ENCODE assay signal across 8 mouse cellular contexts in the genomic region with DNA sequence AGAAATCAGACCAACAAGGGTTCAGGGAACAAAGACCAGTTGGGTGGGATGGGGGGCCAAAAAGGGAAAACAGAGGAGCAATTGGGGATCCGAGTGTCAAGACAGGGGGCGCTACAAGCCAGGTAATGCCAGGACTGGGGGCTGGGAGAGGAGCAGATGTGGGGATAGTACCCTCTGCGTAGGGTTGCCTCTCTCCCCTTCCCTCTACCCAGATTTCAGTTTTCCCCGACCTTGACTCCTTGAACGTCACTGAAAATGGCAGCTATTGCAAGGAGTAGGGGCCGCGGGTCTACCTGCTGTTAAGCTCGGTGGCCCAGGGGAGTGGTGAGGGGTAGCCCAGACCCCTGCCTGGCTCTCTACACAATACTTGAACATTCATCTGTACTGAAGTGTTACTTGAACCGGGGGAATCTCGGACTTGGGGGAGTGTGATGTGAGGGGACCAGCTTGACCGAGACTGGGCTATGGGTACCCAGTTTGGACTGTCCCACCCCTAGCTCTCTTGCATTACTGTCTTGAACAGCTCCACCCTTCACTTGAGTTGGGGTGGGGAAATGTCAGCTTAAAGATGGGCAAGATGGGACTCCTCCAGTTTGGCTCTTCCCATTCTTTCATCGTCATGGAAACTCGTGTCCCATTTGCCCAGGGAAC. TPM values are rescaled to one million over a fixed set of nuclear protein-coding genes. Genes with fewer than 3 reads are reported as not detected.
DNase-seq lines count a peak whose midpoint lies in the region; ATAC-seq and TF ChIP-seq lines count a peak whose summit lies in the region.

No protein-coding gene starts in this region.

- no peak overlapping the region for H3K4me3 ChIP-seq in heart, adult 2 months
- peak overlapping the region; percentile 89 for H3K4me3 ChIP-seq in testis, adult 2 months (ENCODE audit: control insufficient read depth, low read depth, low read length)
- no peak overlapping the region for H3K4me3 ChIP-seq in hindbrain, postnatal 0 days (ENCODE audit: low read length)
- H3K4me3 ChIP-seq in midbrain, embryonic 14.5 days (replicated peaks; ENCODE audit: low read depth, low read length): no peak overlapping the region

- TF ChIP-seq POLR2A in heart, adult 2 months (IDR thresholded peaks at IDR 0.05; ENCODE audit: insufficient read depth, low read depth, low read length): no peak
- TF ChIP-seq POLR2A in testis, adult 2 months (IDR thresholded peaks at IDR 0.05; ENCODE audit: control insufficient read depth, low read depth, low read length): peak; percentile 6; the same call in 1 of the 2 replicates

- H3K79me2 ChIP-seq in heart, adult 2 months (replicated peaks; ENCODE audit: control insufficient read depth, insufficient read depth, low read length): no peaks in the 10 kb centered on the region

- no peak overlapping the region for H3K9ac ChIP-seq in heart, adult 2 months (ENCODE audit: low read depth, low read length)
- no peak overlapping the region for H3K9ac ChIP-seq in hindbrain, postnatal 0 days (replicated peaks; ENCODE audit: low read length)
- H3K9ac ChIP-seq in midbrain, embryonic 14.5 days (replicated peaks; ENCODE audit: low read length): no peak overlapping the region

- H3K36me3 ChIP-seq in heart, adult 2 months (ENCODE audit: control insufficient read depth, insufficient read depth, low read length): no peaks in the 10 kb centered on the region
- H3K36me3 ChIP-seq in testis, adult 2 months (ENCODE audit: control insufficient read depth, insufficient read depth, low read length): no peaks in the 10 kb centered on the region
- H3K36me3 ChIP-seq in hindbrain, postnatal 0 days (ENCODE audit: insufficient read depth, low read length): peaks cover 35% of the 10 kb centered on the region; the same call in 1 of the 2 replicates
- peaks cover 51% of the 10 kb centered on the region for H3K36me3 ChIP-seq in midbrain, embryonic 14.5 days (ENCODE audit: control insufficient read depth, insufficient read depth, low read length)

- H3K4me2 ChIP-seq in hindbrain, postnatal 0 days (ENCODE audit: low read depth, low read length): 0 out of 2 replicates have a peak overlapping the region, but pooled peaks have one; percentile 30
- H3K4me2 ChIP-seq in midbrain, embryonic 14.5 days (ENCODE audit: low read length): peak overlapping the region; percentile 64; the same call in 1 of the 2 replicates

- no peak for ATAC-seq in hindbrain, postnatal 0 days
- no peak for ATAC-seq in midbrain, embryonic 14.5 days (ENCODE audit: low FRiP score, low TSS enrichment)

- H3K9me3 ChIP-seq in hindbrain, postnatal 0 days (ENCODE audit: low read length): no peaks in the 10 kb centered on the region
- no peaks in the 10 kb centered on the region for H3K9me3 ChIP-seq in midbrain, embryonic 14.5 days (ENCODE audit: control insufficient read depth, low read length)

- TF ChIP-seq EP300 in heart, adult 2 months (IDR thresholded peaks at IDR 0.05; ENCODE audit: insufficient read depth, low read depth, low read length): no peak

- H3K27me3 ChIP-seq in heart, adult 2 months (ENCODE audit: control insufficient read depth, insufficient read depth, low read length): no peaks in the 10 kb centered on the region
- no peaks in the 10 kb centered on the region for H3K27me3 ChIP-seq in testis, adult 2 months (ENCODE audit: control insufficient read depth, insufficient read depth, low read length)
- H3K27me3 ChIP-seq in hindbrain, postnatal 0 days (ENCODE audit: insufficient read depth, low read length): no peaks in the 10 kb centered on the region
- H3K27me3 ChIP-seq in midbrain, embryonic 14.5 days (ENCODE audit: control insufficient read depth, insufficient read depth, low read length): no peaks in the 10 kb centered on the region

- intact Hi-C loops in heart, adult 2 months (cut with DNase I): loop anchor here (5.0 to 10.0 kb wide), 2 partner anchors 181 to 254 kb away; a partner anchor contains a TSS
- intact Hi-C loops in heart, postnatal 25 days (cut with DNase I): no loop called here

- peaks cover 4% of the 10 kb centered on the region; the same call in 1 of the 2 replicates for H3K4me1 ChIP-seq in heart, adult 2 months (ENCODE audit: control insufficient read depth, insufficient read depth, low read length)
- peaks cover 33% of the 10 kb centered on the region for H3K4me1 ChIP-seq in testis, adult 2 months (ENCODE audit: control insufficient read depth, insufficient read depth, low read length)
- peaks cover 6% of the 10 kb centered on the region for H3K4me1 ChIP-seq in hindbrain, postnatal 0 days (ENCODE audit: insufficient read depth, low read length)
- H3K4me1 ChIP-seq in midbrain, embryonic 14.5 days (ENCODE audit: control insufficient read depth, insufficient read depth, low read length): peaks cover 23% of the 10 kb centered on the region

- TF ChIP-seq CTCF in heart, adult 2 months (IDR thresholded peaks at IDR 0.05): peak; percentile 23
- no peak for TF ChIP-seq CTCF in testis, adult 2 months (IDR thresholded peaks at IDR 0.05; ENCODE audit: control insufficient read depth, insufficient read depth, insufficient replicate concordance, low read depth, low read length)
- no peak for TF ChIP-seq CTCF in hindbrain, postnatal 0 days (IDR thresholded peaks at IDR 0.05; ENCODE audit: low read depth)

- H3K27ac ChIP-seq in heart, adult 2 months: peak overlapping the region; percentile 38; the same call in 1 of the 2 replicates
- H3K27ac ChIP-seq in testis, adult 2 months (ENCODE audit: control insufficient read depth, insufficient read depth, low read depth, low read length): peak overlapping the region; percentile 98
- peak overlapping the region; percentile 58 for H3K27ac ChIP-seq in hindbrain, postnatal 0 days
- H3K27ac ChIP-seq in midbrain, embryonic 14.5 days (replicated peaks; ENCODE audit: low read depth, low read length): 0 out of 2 replicates have a peak overlapping the region, but pooled peaks have one; percentile 49

- DNase-seq in heart, adult 2 months: no peak
- no peak for DNase-seq in heart, postnatal 25 days (ENCODE audit: low spot score)
- no peak for DNase-seq in testis, postnatal 10 days (ENCODE audit: low spot score)
- DNase-seq in hindbrain, postnatal 0 days (ENCODE audit: low spot score): no peak
- DNase-seq in midbrain, embryonic 14.5 days: no peak
- no peak for DNase-seq in urinary bladder, postnatal 10 days (ENCODE audit: low spot score)
- no peak for DNase-seq in yolk sac, embryonic 10.5 days (ENCODE audit: low spot score)

- WGBS in heart, adult 2 months: 66% methylated on average over 13 of the region's 13 CpGs
- 54% methylated on average over 13 of the region's 13 CpGs for WGBS in hindbrain, postnatal 0 days
- WGBS in midbrain, embryonic 14.5 days: 50% methylated on average over 13 of the region's 13 CpGs

RNA-seq across cellular contexts. Expression of a gene that starts 1.1 kb away (rescaled TPM):
- total RNA-seq in heart, adult 2 months (2021): 10 to 100 TPM; 21.9 to 23.5 TPM
- polyA plus RNA-seq in heart, adult 2 months (2012; rRNA removed): 27.5 and 31.7 TPM in 2 replicates
- 10 to 100 TPM; 16.5 to 19.4 TPM for total RNA-seq in heart, postnatal 25 days (2021)
- polyA plus RNA-seq in testis, adult 2 months (2012; rRNA removed): 13.8 and 13.9 TPM in 2 replicates
- 20.0 and 35.8 TPM in 2 replicates for total RNA-seq in hindbrain, postnatal 0 days (2014; rRNA removed)
- 10.8 and 11.3 TPM in 2 replicates for polyA plus RNA-seq in hindbrain, postnatal 0 days (2015; fragmentation: Nextera tagmentation; extraction: Ambion mirVana)
- 2.9 and 3.4 TPM in 2 replicates for polyA plus RNA-seq in midbrain, embryonic 14.5 days (2014; fragmentation: Nextera tagmentation; extraction: Ambion mirVana)

RNA-seq across cellular contexts. Expression of a gene that starts 8.0 kb away (rescaled TPM):
- total RNA-seq in heart, adult 2 months (2021): 10 to 100 TPM; 16.3 to 18.5 TPM
- polyA plus RNA-seq in heart, adult 2 months (2012; rRNA removed): 7.1 and 8.6 TPM in 2 replicates
- 10 to 100 TPM; 18.8 to 21.1 TPM for total RNA-seq in heart, postnatal 25 days (2021)
- 15.9 and 18.2 TPM in 2 replicates for polyA plus RNA-seq in testis, adult 2 months (2012; rRNA removed)
- 17.8 and 18.2 TPM in 2 replicates for total RNA-seq in hindbrain, postnatal 0 days (2014; rRNA removed)
- 10.5 and 16.0 TPM in 2 replicates for polyA plus RNA-seq in hindbrain, postnatal 0 days (2015; fragmentation: Nextera tagmentation; extraction: Ambion mirVana)
- 24.0 and 27.3 TPM in 2 replicates for polyA plus RNA-seq in midbrain, embryonic 14.5 days (2014; fragmentation: Nextera tagmentation; extraction: Ambion mirVana)

RNA-seq across cellular contexts. Expression of a gene that starts 16.9 kb away (rescaled TPM):
- 1 to 10 TPM; 1.6 to 2.6 TPM for total RNA-seq in heart, adult 2 months (2021)
- polyA plus RNA-seq in heart, adult 2 months (2012; rRNA removed): not detected in 2 replicates
- 1 to 10 TPM; 2.0 to 3.6 TPM for total RNA-seq in heart, postnatal 25 days (2021)
- polyA plus RNA-seq in testis, adult 2 months (2012; rRNA removed): not detected in 2 replicates
- total RNA-seq in hindbrain, postnatal 0 days (2014; rRNA removed): 0.05 and 2.9 TPM in 2 replicates
- not detected in 2 replicates for polyA plus RNA-seq in hindbrain, postnatal 0 days (2015; fragmentation: Nextera tagmentation; extraction: Ambion mirVana)
- not detected in 2 replicates for polyA plus RNA-seq in midbrain, embryonic 14.5 days (2014; fragmentation: Nextera tagmentation; extraction: Ambion mirVana)

RNA-seq across cellular contexts. Expression of a gene that starts 24.1 kb away (rescaled TPM):
- 1 to 10 TPM; 3.3 to 3.4 TPM for total RNA-seq in heart, adult 2 months (2021)
- 4.1 and 4.8 TPM in 2 replicates for polyA plus RNA-seq in heart, adult 2 months (2012; rRNA removed)
- total RNA-seq in heart, postnatal 25 days (2021): 1 to 10 TPM; 3.0 to 4.2 TPM
- 36.9 and 37.2 TPM in 2 replicates for polyA plus RNA-seq in testis, adult 2 months (2012; rRNA removed)
- 191 and 192 TPM in 2 replicates for total RNA-seq in hindbrain, postnatal 0 days (2014; rRNA removed)
- polyA plus RNA-seq in hindbrain, postnatal 0 days (2015; fragmentation: Nextera tagmentation; extraction: Ambion mirVana): 6.8 and 7.0 TPM in 2 replicates
- 7.4 and 15.2 TPM in 2 replicates for polyA plus RNA-seq in midbrain, embryonic 14.5 days (2014; fragmentation: Nextera tagmentation; extraction: Ambion mirVana)

RNA-seq across cellular contexts. Expression of a gene that starts 31.9 kb away (rescaled TPM):
- total RNA-seq in heart, adult 2 months (2021): 10 to 100 TPM in 1 of 2 experiments, 1 to 10 TPM in 1; 9.8 to 12.9 TPM
- 37.0 and 45.0 TPM in 2 replicates for polyA plus RNA-seq in heart, adult 2 months (2012; rRNA removed)
- 10 to 100 TPM; 15.4 to 16.0 TPM for total RNA-seq in heart, postnatal 25 days (2021)
- polyA plus RNA-seq in testis, adult 2 months (2012; rRNA removed): 6.1 and 7.1 TPM in 2 replicates
- total RNA-seq in hindbrain, postnatal 0 days (2014; rRNA removed): 11.0 and 12.1 TPM in 2 replicates
- polyA plus RNA-seq in hindbrain, postnatal 0 days (2015; fragmentation: Nextera tagmentation; extraction: Ambion mirVana): 10.3 and 11.3 TPM in 2 replicates
- 6.0 and 7.1 TPM in 2 replicates for polyA plus RNA-seq in midbrain, embryonic 14.5 days (2014; fragmentation: Nextera tagmentation; extraction: Ambion mirVana)

Comparison
In these comparisons a context has a peak if more than half of its experiments do, and no peak if none do; other contexts are left out.
1. H3K27ac ChIP-seq: peak in every context shown above with its lines; median percentile 98 in testis, adult 2 months; 58 in hindbrain, postnatal 0 days; 49 in midbrain, embryonic 14.5 days; 38 in heart, adult 2 months.